Mouse (Mus musculus) kidney, postnatal 0 days (tissue): ENCODE data around the gene Amdhd1. TPM values are rescaled to one million over a fixed set of nuclear protein-coding genes. Genes with fewer than 3 reads are reported as not detected.

Experiments
- ATAC-seq: fragments of 200-750 bp; cut with Nextera tagmentation; replicated peaks from 2 replicates; pipeline ENCODE4 v1.8.0; 2017; ENCODE audit warnings: low read depth, moderate number of reproducible peaks, moderate TSS enrichment, moderate library complexity; ENCODE audit not compliant: low FRiP score
- DNase-seq: peaks from one replicate; pipeline ENCODE4 v3.0.0-alpha.2; 2016; ENCODE audit warnings: low spot score
- H3K27ac ChIP-seq: fragments of 300-500 bp; sonication (generic); 2 replicates; pipeline ENCODE4 v1.5.1; 2014; ENCODE audit warnings: mild to moderate bottlenecking
- H3K27me3 ChIP-seq: fragments of 300-500 bp; sonication (generic); 2 replicates; pipeline ENCODE4 v1.6.1; 2014; ENCODE audit warnings: low read length, mixed read lengths; ENCODE audit not compliant: insufficient read depth
- H3K36me3 ChIP-seq: fragments of 300-500 bp; sonication (generic); 2 replicates; pipeline ENCODE4 v1.6.1; 2014; ENCODE audit warnings: low read length, mixed read lengths; ENCODE audit not compliant: insufficient read depth
- H3K4me1 ChIP-seq: fragments of 300-500 bp; sonication (generic); replicated peaks from 2 replicates; pipeline ENCODE4 v1.6.1; 2014; ENCODE audit warnings: antibody characterized with exemption, low read length, mixed read lengths; ENCODE audit not compliant: insufficient read depth
- H3K4me2 ChIP-seq: fragments of 300-500 bp; sonication (generic); 2 replicates; pipeline ENCODE4 v1.6.1; 2014; ENCODE audit warnings: mild to moderate bottlenecking, low read length, moderate library complexity, mixed read lengths
- H3K4me3 ChIP-seq: fragments of 300-500 bp; sonication (generic); replicated peaks from 2 replicates; pipeline ENCODE4 v1.5.1; 2014; ENCODE audit warnings: low read depth, low read length
- H3K9ac ChIP-seq: fragments of 300-500 bp; sonication (generic); 2 replicates; pipeline ENCODE4 v1.6.1; 2014; ENCODE audit warnings: low read depth, low read length
- H3K9me3 ChIP-seq: fragments of 300-500 bp; sonication (generic); replicated peaks from 2 replicates; pipeline ENCODE4 v1.6.1; 2016; ENCODE audit warnings: low read length, inconsistent platforms, mixed read lengths
- CTCF ChIP-seq: IDR thresholded peaks from 2 replicates; pipeline ENCODE4 v1.5.1; 2016; ENCODE audit warnings: antibody characterized with exemption, low read depth, mild to moderate bottlenecking, moderate library complexity
- WGBS: fragments of 180-500 bp; shearing (Covaris S2); extraction: QIAGEN DNeasy Blood & Tissue Kit; methylation state at CpG from one replicate; pipeline ENCODE4 v1.1.7; 2014; 5-methylcytosine and 5-hydroxymethylcytosine counted together
- polyA plus RNA-seq: library from polyadenylated mRNA; unstranded; fragments of >200 nt; fragmentation: Nextera tagmentation; extraction: Ambion mirVana; gene quantifications from 2 replicates; pipeline ENCODE4 v1.2.1, GENCODE M21; 2015

The Amdhd1 gene
- polyA plus RNA-seq, 1 experiment from 2014 or later, result 2.8 TPM

- no peaks in the 10 kb centered on the region for H3K4me1 ChIP-seq
- no peak overlapping the region for H3K27ac ChIP-seq
- DNase-seq (no peak), ATAC-seq (no peak)
- no peak overlapping the region for H3K4me3 ChIP-seq
- 82% methylated on average over 8 of the region's 8 CpGs for WGBS
- no peak overlapping the region for H3K9ac ChIP-seq
- H3K9me3 ChIP-seq, result no peaks in the 10 kb centered on the region
- H3K4me2 ChIP-seq, result no peak overlapping the region
- no peaks in the 10 kb centered on the region for H3K36me3 ChIP-seq
- no peaks in the 10 kb centered on the region for H3K27me3 ChIP-seq
- no peak for TF ChIP-seq CTCF
Measured at GRCm38 (mm10) chr10:93552596-93552995, 12.8 kb upstream of the Amdhd1 start.

DNA sequence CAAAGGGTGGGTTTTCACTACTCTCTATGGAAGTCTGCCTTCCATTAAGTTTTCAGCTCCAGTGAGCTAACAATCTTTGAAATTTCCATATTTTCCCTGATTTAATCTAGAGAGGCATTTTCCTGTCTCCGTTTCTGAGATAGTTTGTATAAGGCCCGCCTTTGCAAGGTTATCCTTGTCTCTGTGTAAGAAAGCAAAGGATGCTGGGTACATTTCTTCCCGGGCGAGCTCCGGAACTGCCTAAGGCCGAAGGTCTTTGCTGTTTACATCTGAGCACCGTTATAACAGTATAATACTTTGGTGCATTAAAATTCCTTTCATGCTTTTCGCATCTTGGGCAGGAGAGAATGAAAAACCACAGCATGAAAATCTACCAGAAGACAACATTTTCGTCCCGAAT is 10.0 kb upstream of the Amdhd1 start:
- 73% methylated on average over 10 of the region's 10 CpGs for WGBS
- Histone ChIP-seq H3K4me1 (no peaks in the 10 kb centered on the region), H3K4me3 (no peak overlapping the region), H3K27ac (no peak overlapping the region), H3K4me2 (no peak overlapping the region), H3K36me3 (no peaks in the 10 kb centered on the region), H3K27me3 (no peaks in the 10 kb centered on the region), H3K9ac (no peak overlapping the region), H3K9me3 (no peaks in the 10 kb centered on the region)
- no peak for TF ChIP-seq CTCF
- ATAC-seq, result no peak
- no peak for DNase-seq

DNA sequence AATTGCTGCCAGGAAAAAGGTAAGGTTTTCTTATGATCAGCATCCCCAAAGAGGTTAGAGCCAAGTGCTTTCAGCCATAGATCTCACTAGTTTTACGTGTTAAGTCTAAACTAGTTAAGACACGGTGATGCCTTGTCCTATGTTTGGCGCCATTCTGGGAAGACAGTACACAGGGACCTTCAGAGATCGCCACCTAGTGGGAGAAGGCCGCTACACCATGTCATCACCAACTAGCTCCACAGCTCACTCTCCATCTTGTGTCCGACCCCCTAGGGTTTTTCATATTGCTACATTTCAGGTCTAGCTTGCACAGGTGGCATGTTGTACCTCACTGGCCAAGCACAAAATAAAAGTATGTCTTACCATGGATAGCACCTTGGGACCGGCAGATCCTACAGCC is 9.2 kb upstream of the Amdhd1 start:
- Histone ChIP-seq H3K4me1 (no peaks in the 10 kb centered on the region), H3K9me3 (no peaks in the 10 kb centered on the region), H3K27ac (no peak overlapping the region), H3K36me3 (no peaks in the 10 kb centered on the region), H3K4me2 (no peak overlapping the region), H3K4me3 (no peak overlapping the region), H3K9ac (no peak overlapping the region), H3K27me3 (no peaks in the 10 kb centered on the region)
- peak; percentile 92 for TF ChIP-seq CTCF
- ATAC-seq, result peak; percentile 40; the same call in 1 of the 2 replicates
- peak; percentile 87 for DNase-seq
- 11% methylated on average over 7 of the region's 7 CpGs for WGBS

DNA sequence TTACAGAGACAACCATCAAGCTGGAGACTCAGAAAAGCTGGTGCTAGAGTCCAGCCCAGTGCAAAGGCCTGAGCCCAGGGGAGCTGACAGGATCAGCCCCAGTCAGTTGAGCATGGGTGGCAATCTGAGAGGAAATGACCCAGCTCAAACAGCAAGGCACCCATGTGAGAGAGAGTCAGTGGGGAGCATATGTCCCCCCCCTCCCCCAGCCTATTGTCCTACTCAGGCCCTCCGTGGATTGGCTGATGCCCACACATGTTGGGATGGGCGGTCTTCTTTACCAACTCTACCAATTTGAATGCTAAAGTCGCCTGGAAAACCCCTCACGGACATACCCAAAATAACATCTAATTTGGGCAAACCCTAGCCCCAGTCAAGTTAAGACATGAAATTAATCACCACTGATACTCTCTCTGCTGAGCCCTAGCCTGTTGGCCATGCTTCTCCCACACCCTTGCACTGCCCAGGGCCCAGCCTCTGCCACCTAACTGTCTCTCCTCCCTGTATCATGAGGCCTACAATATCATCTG is 8.0 kb upstream of the Amdhd1 start:
- no peaks in the 10 kb centered on the region for H3K4me1 ChIP-seq
- WGBS, result 97% methylated on average over 4 of the region's 4 CpGs
- DNase-seq (no peak), ATAC-seq (0 out of 2 replicates have a peak, but pooled peaks have one; percentile 17)
- TF ChIP-seq CTCF, result no peak
- H3K9me3 ChIP-seq, result no peaks in the 10 kb centered on the region
- H3K4me2 ChIP-seq, result no peak overlapping the region
- no peak overlapping the region for H3K27ac ChIP-seq
- no peaks in the 10 kb centered on the region for H3K36me3 ChIP-seq
- H3K27me3 ChIP-seq, result no peaks in the 10 kb centered on the region
- no peak overlapping the region for H3K9ac ChIP-seq
- H3K4me3 ChIP-seq, result no peak overlapping the region

- TF ChIP-seq CTCF, result no peak
- Histone ChIP-seq H3K27me3 (no peaks in the 10 kb centered on the region), H3K4me1 (peaks cover 5% of the 10 kb centered on the region; the same call in 1 of the 2 replicates), H3K36me3 (no peaks in the 10 kb centered on the region), H3K27ac (no peak overlapping the region), H3K9me3 (no peaks in the 10 kb centered on the region), H3K4me2 (no peak overlapping the region), H3K9ac (no peak overlapping the region), H3K4me3 (no peak overlapping the region)
- DNase-seq, result no peak
- no peak for ATAC-seq
- whole genome bisulfite sequencing, result 60% methylated on average over 5 of the region's 5 CpGs
Measured at GRCm38 (mm10) chr10:93544172-93544571, 4.3 kb upstream of the Amdhd1 start.

DNA sequence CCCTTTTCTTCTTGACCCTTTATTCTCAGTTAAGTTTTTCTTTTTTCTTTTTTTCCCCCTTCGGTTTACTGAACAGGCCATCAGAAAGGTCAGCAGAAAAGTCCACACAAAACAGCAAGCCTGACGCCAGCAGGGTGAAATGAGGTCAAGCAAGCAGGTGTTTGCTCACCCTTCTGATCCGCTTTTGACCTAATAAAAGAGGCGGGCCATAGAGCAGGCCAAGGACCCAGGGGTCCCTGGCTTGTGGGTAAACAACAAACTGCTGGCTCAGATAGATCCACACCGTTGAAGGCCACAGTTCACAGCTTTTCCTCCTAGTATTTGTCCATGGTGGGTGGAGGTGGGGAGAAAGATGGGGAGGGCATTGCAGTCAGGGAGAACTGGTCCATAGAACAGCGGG is 3.3 kb upstream of the Amdhd1 start:
- no peaks in the 10 kb centered on the region for H3K9me3 ChIP-seq
- no peaks in the 10 kb centered on the region for H3K36me3 ChIP-seq
- DNase-seq (no peak), ATAC-seq (no peak)
- H3K9ac ChIP-seq, result no peak overlapping the region
- no peaks in the 10 kb centered on the region for H3K27me3 ChIP-seq
- H3K27ac ChIP-seq, result no peak overlapping the region
- peaks cover 5% of the 10 kb centered on the region; the same call in 1 of the 2 replicates for H3K4me1 ChIP-seq
- H3K4me2 ChIP-seq, result no peak overlapping the region
- no peak for TF ChIP-seq CTCF
- H3K4me3 ChIP-seq, result no peak overlapping the region
- 55% methylated on average over 6 of the region's 6 CpGs for WGBS

- no peak overlapping the region for H3K27ac ChIP-seq
- TF ChIP-seq CTCF, result no peak
- no peak overlapping the region for H3K4me3 ChIP-seq
- H3K9me3 ChIP-seq, result no peaks in the 10 kb centered on the region
- DNase-seq, result no peak
- peaks cover 5% of the 10 kb centered on the region; the same call in 1 of the 2 replicates for H3K4me1 ChIP-seq
- 80% methylated on average over 4 of the region's 4 CpGs for WGBS
- no peak for ATAC-seq
- no peaks in the 10 kb centered on the region for H3K27me3 ChIP-seq
- H3K9ac ChIP-seq, result no peak overlapping the region
- no peak overlapping the region for H3K4me2 ChIP-seq
- no peaks in the 10 kb centered on the region for H3K36me3 ChIP-seq
Measured at GRCm38 (mm10) chr10:93542356-93542755, 2.5 kb upstream of the Amdhd1 start.
